Mouse (Mus musculus) hindbrain, embryonic 11.5 days (tissue): ENCODE results near the gene Grip1. TPM values are rescaled to one million over a fixed set of nuclear protein-coding genes. Genes with fewer than 3 reads are reported as not detected.

Experiments used
- ATAC-seq: fragments of 200-750 bp; cut with Nextera tagmentation; 2 replicates; pipeline ENCODE4 v1.8.0; 2017; ENCODE audit warnings: mild to moderate bottlenecking, moderate TSS enrichment, moderate library complexity; ENCODE audit not compliant: low FRiP score
- DNase-seq: peaks from one replicate; pipeline ENCODE4 v3.0.0-alpha.2; 2015; ENCODE audit warnings: low spot score
- H3K27ac ChIP-seq: fragments of 300-500 bp; sonication (generic); 2 replicates; pipeline ENCODE4 v1.5.1; 2014; ENCODE audit warnings: mild to moderate bottlenecking, low read depth, low read length
- H3K27me3 ChIP-seq: fragments of 300-500 bp; sonication (generic); 2 replicates; pipeline ENCODE4 v1.6.1; 2014; ENCODE audit warnings: mild to moderate bottlenecking, low read length, moderate library complexity, mixed read lengths; ENCODE audit not compliant: control insufficient read depth, insufficient read depth
- H3K36me3 ChIP-seq: fragments of 300-500 bp; sonication (generic); 2 replicates; pipeline ENCODE4 v1.6.1; 2014; ENCODE audit warnings: mild to moderate bottlenecking, low read length, moderate library complexity, mixed read lengths; ENCODE audit not compliant: control insufficient read depth, insufficient read depth
- H3K4me1 ChIP-seq: fragments of 300-500 bp; sonication (generic); replicated peaks from 2 replicates; pipeline ENCODE4 v1.6.1; 2014; ENCODE audit warnings: low read length, mixed read lengths; ENCODE audit not compliant: control insufficient read depth, insufficient read depth
- H3K4me2 ChIP-seq: fragments of 300-500 bp; sonication (generic); replicated peaks from 2 replicates; pipeline ENCODE4 v1.6.1; 2014; ENCODE audit warnings: mild to moderate bottlenecking, low read depth, low read length
- H3K4me3 ChIP-seq: fragments of 300-500 bp; sonication (generic); 2 replicates; pipeline ENCODE4 v1.5.1; 2014; ENCODE audit warnings: low read depth, low read length
- H3K9ac ChIP-seq: fragments of 300-500 bp; sonication (generic); 2 replicates; pipeline ENCODE4 v1.6.1; 2014; ENCODE audit warnings: low read depth, low read length
- H3K9me3 ChIP-seq: fragments of 300-500 bp; sonication (generic); 2 replicates; pipeline ENCODE4 v1.6.1; 2016; ENCODE audit warnings: low read length; ENCODE audit not compliant: control insufficient read depth
- WGBS: fragments of 180-500 bp; shearing (Covaris S2); extraction: QIAGEN DNeasy Blood & Tissue Kit; methylation state at CpG from one replicate; pipeline ENCODE4 v1.1.7; 2014; 5-methylcytosine and 5-hydroxymethylcytosine counted together
- polyA plus RNA-seq: library from polyadenylated mRNA; unstranded; fragments of >200 nt; fragmentation: Nextera tagmentation; extraction: Ambion mirVana; gene quantifications from 2 replicates; pipeline ENCODE4 v1.2.1, GENCODE M21; 2014

Gene Grip1
- polyA plus RNA-seq, 1 experiment from 2014 or later, result 11.8 TPM

GRCm38 (mm10) chr10:120115249-120115648 lies 661.6 kb downstream of the Grip1 start:
- H3K36me3 ChIP-seq, result no peaks in the 10 kb centered on the region
- no peak for DNase-seq
- 94% methylated on average over 1 of the region's 1 CpGs for WGBS
- H3K4me2 ChIP-seq, result no peak overlapping the region
- H3K9me3 ChIP-seq, result no peaks in the 10 kb centered on the region
- H3K4me1 ChIP-seq, result no peaks in the 10 kb centered on the region
- no peaks in the 10 kb centered on the region for H3K27me3 ChIP-seq
- no peak for ATAC-seq
- no peak overlapping the region for H3K4me3 ChIP-seq
- H3K27ac ChIP-seq, result no peak overlapping the region
- no peak overlapping the region for H3K9ac ChIP-seq

GRCm38 (mm10) chr10:120123721-120124120 lies 670.1 kb downstream of the Grip1 start:
- no peak for DNase-seq
- no peaks in the 10 kb centered on the region for H3K27me3 ChIP-seq
- no peak overlapping the region for H3K4me2 ChIP-seq
- H3K36me3 ChIP-seq, result no peaks in the 10 kb centered on the region
- WGBS, result 95% methylated on average over 3 of the region's 3 CpGs
- no peak overlapping the region for H3K27ac ChIP-seq
- no peaks in the 10 kb centered on the region for H3K4me1 ChIP-seq
- no peaks in the 10 kb centered on the region for H3K9me3 ChIP-seq
- H3K9ac ChIP-seq, result no peak overlapping the region
- ATAC-seq, result no peak
- no peak overlapping the region for H3K4me3 ChIP-seq

GRCm38 (mm10) chr10:120124801-120125464 lies 671.3 kb downstream of the Grip1 start:
- ATAC-seq (0 out of 2 replicates have a peak, but pooled peaks have one; percentile 35), DNase-seq (peak; percentile 85)
- WGBS, result 51% methylated on average over 7 of the region's 7 CpGs
- Histone ChIP-seq H3K4me1 (no peaks in the 10 kb centered on the region), H3K36me3 (no peaks in the 10 kb centered on the region), H3K4me2 (no peak overlapping the region), H3K9ac (no peak overlapping the region), H3K4me3 (no peak overlapping the region), H3K27me3 (no peaks in the 10 kb centered on the region), H3K9me3 (no peaks in the 10 kb centered on the region), H3K27ac (no peak overlapping the region)

GRCm38 (mm10) chr10:120125465-120125857 lies 671.8 kb downstream of the Grip1 start:
- Histone ChIP-seq H3K36me3 (no peaks in the 10 kb centered on the region), H3K27ac (no peak overlapping the region), H3K4me1 (no peaks in the 10 kb centered on the region), H3K4me2 (no peak overlapping the region), H3K9ac (no peak overlapping the region), H3K4me3 (no peak overlapping the region), H3K27me3 (no peaks in the 10 kb centered on the region), H3K9me3 (no peaks in the 10 kb centered on the region)
- 81% methylated on average over 10 of the region's 10 CpGs for WGBS
- no peak for DNase-seq
- no peak for ATAC-seq

GRCm38 (mm10) chr10:120128601-120129277 lies 675.1 kb downstream of the Grip1 start:
- Histone ChIP-seq H3K27ac (no peak overlapping the region), H3K4me1 (no peaks in the 10 kb centered on the region), H3K4me3 (no peak overlapping the region), H3K9ac (no peak overlapping the region), H3K4me2 (no peak overlapping the region), H3K9me3 (no peaks in the 10 kb centered on the region), H3K27me3 (no peaks in the 10 kb centered on the region), H3K36me3 (no peaks in the 10 kb centered on the region)
- 46% methylated on average over 13 of the region's 13 CpGs for WGBS
- peak; percentile 4 for DNase-seq
- no peak for ATAC-seq

GRCm38 (mm10) chr10:120130621-120131020 lies 677.0 kb downstream of the Grip1 start:
- Histone ChIP-seq H3K27ac (no peak overlapping the region), H3K9me3 (no peaks in the 10 kb centered on the region), H3K9ac (no peak overlapping the region), H3K4me2 (no peak overlapping the region), H3K36me3 (no peaks in the 10 kb centered on the region), H3K4me1 (no peaks in the 10 kb centered on the region), H3K4me3 (no peak overlapping the region), H3K27me3 (no peaks in the 10 kb centered on the region)
- ATAC-seq, result no peak
- peak; percentile 65 for DNase-seq
- WGBS, result 67% methylated on average over 16 of the region's 16 CpGs

GRCm38 (mm10) chr10:120133697-120134096 lies 680.1 kb downstream of the Grip1 start:
- Histone ChIP-seq H3K9ac (no peak overlapping the region), H3K9me3 (no peaks in the 10 kb centered on the region), H3K4me3 (no peak overlapping the region), H3K4me2 (no peak overlapping the region), H3K27me3 (no peaks in the 10 kb centered on the region), H3K4me1 (no peaks in the 10 kb centered on the region), H3K36me3 (no peaks in the 10 kb centered on the region), H3K27ac (no peak overlapping the region)
- DNase-seq (no peak), ATAC-seq (no peak)
- 82% methylated on average over 11 of the region's 11 CpGs for WGBS

GRCm38 (mm10) chr10:120136020-120136562 lies 682.5 kb downstream of the Grip1 start:
- Histone ChIP-seq H3K4me3 (no peak overlapping the region), H3K36me3 (no peaks in the 10 kb centered on the region), H3K9ac (no peak overlapping the region), H3K4me2 (no peak overlapping the region), H3K9me3 (no peaks in the 10 kb centered on the region), H3K27me3 (no peaks in the 10 kb centered on the region), H3K27ac (no peak overlapping the region), H3K4me1 (no peaks in the 10 kb centered on the region)
- WGBS, result 93% methylated on average over 12 of the region's 12 CpGs
- ATAC-seq, result no peak
- no peak for DNase-seq
